Mouse (Mus musculus) right cerebral cortex, postnatal 25 days (tissue): ENCODE measurements at regions not wholly inside any gene's neighbourhood (a gene's known extent, or its start where the extent isn't known, plus 50 kb on each side); places are given as distances from the start of the nearest gene placed in this dataset.

Source experiments
- DNase-seq: peaks from one replicate; pipeline ENCODE4 v3.0.0; 2022

- no peak for DNase-seq
Observed at GRCm38 (mm10) chr9:14106371-14106770, 168.5 kb upstream of the Sesn3 start.

- no peak for DNase-seq
Observed at GRCm38 (mm10) chr9:14108798-14109197, 166.1 kb upstream of the Sesn3 start.

- no peak for DNase-seq
Observed at GRCm38 (mm10) chr9:14109492-14109891, 165.4 kb upstream of the Sesn3 start.

- DNase-seq, result no peak
Observed at GRCm38 (mm10) chr9:14111713-14112112, 163.2 kb upstream of the Sesn3 start.

GRCm38 (mm10) chr9:14115521-14115920, 159.3 kb upstream of the Sesn3 start:
- DNase-seq, result no peak

- DNase-seq, result no peak
Observed at GRCm38 (mm10) chr9:14116097-14116840, 158.6 kb upstream of the Sesn3 start.

GRCm38 (mm10) chr9:14133372-14133771, 141.5 kb upstream of the Sesn3 start:
- DNase-seq, result no peak

- no peak for DNase-seq
Observed at GRCm38 (mm10) chr9:14134894-14135450, 139.9 kb upstream of the Sesn3 start.

GRCm38 (mm10) chr9:14141321-14141720, 133.5 kb upstream of the Sesn3 start:
- DNase-seq, result no peak

GRCm38 (mm10) chr9:14143988-14144387, 130.9 kb upstream of the Sesn3 start:
- DNase-seq, result no peak

GRCm38 (mm10) chr9:14147088-14147487, 127.8 kb upstream of the Sesn3 start:
- DNase-seq, result no peak

GRCm38 (mm10) chr9:14147731-14148130, 127.1 kb upstream of the Sesn3 start:
- no peak for DNase-seq

- DNase-seq, result no peak
Observed at GRCm38 (mm10) chr9:14150288-14150687, 124.6 kb upstream of the Sesn3 start.

- DNase-seq, result no peak
Observed at GRCm38 (mm10) chr9:14156967-14157366, 117.9 kb upstream of the Sesn3 start.

GRCm38 (mm10) chr9:14158096-14158837, 116.6 kb upstream of the Sesn3 start:
- DNase-seq, result no peak

- no peak for DNase-seq
Observed at GRCm38 (mm10) chr9:14160207-14160606, 114.7 kb upstream of the Sesn3 start.

GRCm38 (mm10) chr9:14171589-14172240, 103.2 kb upstream of the Sesn3 start:
- no peak for DNase-seq

- peak; percentile 33 for DNase-seq
Observed at GRCm38 (mm10) chr9:14173631-14174323, 101.1 kb upstream of the Sesn3 start.

GRCm38 (mm10) chr9:14174324-14175040, 100.4 kb upstream of the Sesn3 start:
- no peak for DNase-seq

- DNase-seq, result peak; percentile 40
Observed at GRCm38 (mm10) chr9:14175041-14175881, 99.6 kb upstream of the Sesn3 start.

GRCm38 (mm10) chr9:14179777-14180176, 95.1 kb upstream of the Sesn3 start:
- no peak for DNase-seq
